Mouse (Mus musculus) forebrain, embryonic 10.5 days (tissue): ENCODE results near the gene Nthl1. TPM values are rescaled to one million over a fixed set of nuclear protein-coding genes. Genes with fewer than 3 reads are reported as not detected.

ENCODE experiments used
- DNase-seq: peaks from one replicate; pipeline ENCODE4 v3.0.0-alpha.2; 2017; ENCODE audit warnings: low spot score; ENCODE audit errors: extremely low spot score
- H3K27ac ChIP-seq: fragments of 300-500 bp; sonication (generic); 2 replicates; pipeline ENCODE4 v1.5.1; 2016; ENCODE audit warnings: mild to moderate bottlenecking
- H3K27me3 ChIP-seq: fragments of 300-500 bp; sonication (generic); 2 replicates; pipeline ENCODE4 v1.6.1; 2016; ENCODE audit warnings: mild to moderate bottlenecking; ENCODE audit not compliant: poor library complexity, severe bottlenecking
- H3K36me3 ChIP-seq: fragments of 300-500 bp; sonication (generic); replicated peaks from 2 replicates; pipeline ENCODE4 v1.6.1; 2016; ENCODE audit warnings: mild to moderate bottlenecking, moderate library complexity
- H3K4me1 ChIP-seq: fragments of 300-500 bp; sonication (generic); 2 replicates; pipeline ENCODE4 v1.6.1; 2016
- H3K4me3 ChIP-seq: fragments of 300-500 bp; sonication (generic); 2 replicates; pipeline ENCODE4 v1.5.1; 2016; ENCODE audit warnings: mild to moderate bottlenecking, moderate library complexity
- H3K9me3 ChIP-seq: fragments of 300-500 bp; sonication (generic); 2 replicates; pipeline ENCODE4 v1.6.1; 2016; ENCODE audit warnings: mild to moderate bottlenecking, moderate library complexity
- WGBS: fragments of 180-500 bp; shearing (Covaris S2); methylation state at CpG from one replicate; pipeline ENCODE4 v1.1.7; 2016; 5-methylcytosine and 5-hydroxymethylcytosine counted together
- polyA plus RNA-seq: library from polyadenylated mRNA; unstranded; fragments of >200 nt; fragmentation: Nextera tagmentation; extraction: Ambion mirVana; gene quantifications from 2 replicates; pipeline ENCODE4 v1.2.1, GENCODE M21; 2016

Nthl1 gene
- 26.9 and 29.5 TPM in 2 replicates for polyA plus RNA-seq

- peaks cover 28% of the 10 kb centered on the region for H3K4me1 ChIP-seq
- H3K36me3 ChIP-seq, result peaks cover 51% of the 10 kb centered on the region
- no peaks in the 10 kb centered on the region for H3K9me3 ChIP-seq
- peak; percentile 91 for DNase-seq
- H3K4me3 ChIP-seq, result peak within 1 kb of the TSS; percentile 69
- H3K27me3 ChIP-seq, result no peaks in the 10 kb centered on the region
- WGBS, result 2% methylated on average over 51 of the region's 51 CpGs
- peak within 1 kb of the TSS; percentile 87 for H3K27ac ChIP-seq
Observed at GRCm38 (mm10) chr17:24632167-24632812, at the start of gene Nthl1, which contains the start of gene Tsc2. Gene Nthl1 (plus strand): TSS chr17:24632680. Gene Tsc2 (minus strand): TSS chr17:24632630.

GRCm38 (mm10) chr17:24583599-24584460 lies 48.6 kb upstream of the Nthl1 start:
- 68% methylated on average over 5 of the region's 5 CpGs for WGBS
- H3K4me1 ChIP-seq, result no peaks in the 10 kb centered on the region
- no peak for DNase-seq
- no peak overlapping the region for H3K27ac ChIP-seq
- H3K4me3 ChIP-seq, result no peak overlapping the region
- H3K27me3 ChIP-seq, result no peaks in the 10 kb centered on the region
- peaks cover 91% of the 10 kb centered on the region for H3K36me3 ChIP-seq
- H3K9me3 ChIP-seq, result no peaks in the 10 kb centered on the region

GRCm38 (mm10) chr17:24584520-24584919 lies 48.0 kb upstream of the Nthl1 start:
- Histone ChIP-seq H3K4me1 (no peaks in the 10 kb centered on the region), H3K4me3 (no peak overlapping the region), H3K9me3 (no peaks in the 10 kb centered on the region), H3K27me3 (no peaks in the 10 kb centered on the region), H3K27ac (no peak overlapping the region), H3K36me3 (peaks cover 89% of the 10 kb centered on the region)
- WGBS, result 89% methylated on average over 3 of the region's 3 CpGs
- no peak for DNase-seq

- Histone ChIP-seq H3K4me1 (no peaks in the 10 kb centered on the region), H3K4me3 (no peak overlapping the region), H3K36me3 (peaks cover 86% of the 10 kb centered on the region), H3K27ac (no peak overlapping the region), H3K9me3 (no peaks in the 10 kb centered on the region), H3K27me3 (no peaks in the 10 kb centered on the region)
- 98% methylated on average over 4 of the region's 4 CpGs for WGBS
- DNase-seq, result no peak
Observed at GRCm38 (mm10) chr17:24586532-24586931, 45.9 kb upstream of the Nthl1 start.

GRCm38 (mm10) chr17:24590943-24591342 lies 41.5 kb upstream of the Nthl1 start:
- 91% methylated on average over 3 of the region's 3 CpGs for WGBS

GRCm38 (mm10) chr17:24591695-24592094 lies 40.8 kb upstream of the Nthl1 start:
- 96% methylated on average over 5 of the region's 5 CpGs for WGBS
- DNase-seq, result no peak
- Histone ChIP-seq H3K36me3 (peaks cover 94% of the 10 kb centered on the region), H3K27ac (no peak overlapping the region), H3K4me3 (no peak overlapping the region), H3K9me3 (no peaks in the 10 kb centered on the region), H3K4me1 (no peaks in the 10 kb centered on the region), H3K27me3 (no peaks in the 10 kb centered on the region)

More at GRCm38 (mm10) chr17:24590943-24591342, 41.5 kb upstream of the Nthl1 start:
- Histone ChIP-seq H3K27ac (no peak overlapping the region), H3K36me3 (peaks cover 94% of the 10 kb centered on the region), H3K27me3 (no peaks in the 10 kb centered on the region), H3K4me1 (no peaks in the 10 kb centered on the region), H3K4me3 (no peak overlapping the region), H3K9me3 (no peaks in the 10 kb centered on the region)
- DNase-seq, result no peak

- Histone ChIP-seq H3K36me3 (peaks cover 94% of the 10 kb centered on the region), H3K4me3 (no peak overlapping the region), H3K27me3 (no peaks in the 10 kb centered on the region), H3K9me3 (no peaks in the 10 kb centered on the region), H3K27ac (no peak overlapping the region), H3K4me1 (no peaks in the 10 kb centered on the region)
- no peak for DNase-seq
- 88% methylated on average over 5 of the region's 5 CpGs for WGBS
Observed at GRCm38 (mm10) chr17:24593248-24593647, 39.2 kb upstream of the Nthl1 start.

GRCm38 (mm10) chr17:24593992-24594890 lies 38.2 kb upstream of the Nthl1 start:
- no peak overlapping the region for H3K27ac ChIP-seq
- peaks cover 96% of the 10 kb centered on the region for H3K36me3 ChIP-seq
- 95% methylated on average over 26 of the region's 26 CpGs for WGBS
- H3K27me3 ChIP-seq, result no peaks in the 10 kb centered on the region
- no peaks in the 10 kb centered on the region for H3K9me3 ChIP-seq
- no peak overlapping the region for H3K4me3 ChIP-seq
- no peaks in the 10 kb centered on the region for H3K4me1 ChIP-seq
- DNase-seq, result no peak

GRCm38 (mm10) chr17:24595126-24596072 lies 37.1 kb upstream of the Nthl1 start:
- Histone ChIP-seq H3K4me1 (no peaks in the 10 kb centered on the region), H3K27me3 (no peaks in the 10 kb centered on the region), H3K9me3 (no peaks in the 10 kb centered on the region), H3K27ac (no peak overlapping the region), H3K4me3 (no peak overlapping the region), H3K36me3 (peaks cover 100% of the 10 kb centered on the region)
- no peak for DNase-seq
- 84% methylated on average over 17 of the region's 17 CpGs for WGBS

GRCm38 (mm10) chr17:24596073-24596466 lies 36.4 kb upstream of the Nthl1 start:
- Histone ChIP-seq H3K36me3 (peaks cover 100% of the 10 kb centered on the region), H3K4me3 (no peak overlapping the region), H3K9me3 (no peaks in the 10 kb centered on the region), H3K4me1 (no peaks in the 10 kb centered on the region), H3K27ac (no peak overlapping the region), H3K27me3 (no peaks in the 10 kb centered on the region)
- 91% methylated on average over 5 of the region's 5 CpGs for WGBS
- DNase-seq, result no peak

- no peak for DNase-seq
- Histone ChIP-seq H3K36me3 (peaks cover 100% of the 10 kb centered on the region), H3K9me3 (no peaks in the 10 kb centered on the region), H3K4me1 (no peaks in the 10 kb centered on the region), H3K27ac (no peak overlapping the region), H3K4me3 (no peak overlapping the region), H3K27me3 (no peaks in the 10 kb centered on the region)
- WGBS, result 92% methylated on average over 19 of the region's 19 CpGs
Observed at GRCm38 (mm10) chr17:24596471-24597183, 35.9 kb upstream of the Nthl1 start.
